Mouse (Mus musculus) spleen, adult 2 months (tissue): ENCODE measurements around the gene Mpv17l.

Source experiments
- CTCF ChIP-seq: fragments of 200-500 bp; IDR thresholded peaks from 2 replicates; pipeline ENCODE4 v1.5.1; 2011; ENCODE audit warnings: mild to moderate bottlenecking, inconsistent platforms; ENCODE audit not compliant: insufficient read depth, insufficient read length, insufficient replicate concordance; ENCODE audit errors: extremely low read depth
- POLR2A ChIP-seq: fragments of 200-500 bp; IDR thresholded peaks from 2 replicates; pipeline ENCODE4 v1.6.1; 2011; ENCODE audit warnings: low read depth, low read length, inconsistent platforms

- TF ChIP-seq CTCF, result no peak
- no peak for TF ChIP-seq POLR2A
These were observed 10.1 kb upstream of the Mpv17l start for GRCm38 (mm10) chr16:13892850-13893249.
